Mouse (Mus musculus) limb, embryonic 14.5 days (tissue): ENCODE data around the gene Rbbp4. TPM values are rescaled to one million over a fixed set of nuclear protein-coding genes. Genes with fewer than 3 reads are reported as not detected.

Experiments
- ATAC-seq: fragments of 200-750 bp; cut with Nextera tagmentation; 2 replicates; pipeline ENCODE4 v1.8.0; 2017; ENCODE audit warnings: low read depth, moderate number of reproducible peaks, moderate TSS enrichment; ENCODE audit not compliant: low FRiP score
- DNase-seq: peaks from one replicate; pipeline ENCODE4 v3.0.0-alpha.2; 2015; ENCODE audit warnings: low spot score
- H3K27ac ChIP-seq: fragments of 300-500 bp; sonication (generic); replicated peaks from 2 replicates; pipeline ENCODE4 v1.5.1; 2014; ENCODE audit warnings: low read depth, mild to moderate bottlenecking, low read length, moderate library complexity, mixed read lengths
- H3K27me3 ChIP-seq: fragments of 300-500 bp; sonication (generic); 2 replicates; pipeline ENCODE4 v1.6.1; 2014; ENCODE audit warnings: low read length, mixed read lengths; ENCODE audit not compliant: control insufficient read depth, insufficient read depth
- H3K36me3 ChIP-seq: fragments of 300-500 bp; sonication (generic); 2 replicates; pipeline ENCODE4 v1.6.1; 2014; ENCODE audit warnings: mild to moderate bottlenecking, low read length, moderate library complexity, mixed read lengths; ENCODE audit not compliant: control insufficient read depth, insufficient read depth
- H3K4me1 ChIP-seq: fragments of 300-500 bp; sonication (generic); 2 replicates; pipeline ENCODE4 v1.6.1; 2014; ENCODE audit warnings: antibody characterized with exemption, low read length, mixed read lengths; ENCODE audit not compliant: control insufficient read depth, insufficient read depth
- H3K4me2 ChIP-seq: fragments of 300-500 bp; sonication (generic); replicated peaks from 2 replicates; pipeline ENCODE4 v1.6.1; 2014; ENCODE audit warnings: low read depth, mild to moderate bottlenecking, low read length, moderate library complexity; ENCODE audit not compliant: severe bottlenecking
- H3K4me3 ChIP-seq: fragments of 300-500 bp; sonication (generic); replicated peaks from 2 replicates; pipeline ENCODE4 v1.5.1; 2014; ENCODE audit warnings: low read length
- H3K9ac ChIP-seq: fragments of 300-500 bp; sonication (generic); 2 replicates; pipeline ENCODE4 v1.6.1; 2014; ENCODE audit warnings: mild to moderate bottlenecking, low read depth, low read length, moderate library complexity; ENCODE audit not compliant: severe bottlenecking
- H3K9me3 ChIP-seq: fragments of 300-500 bp; sonication (generic); 2 replicates; pipeline ENCODE4 v1.6.1; 2016; ENCODE audit warnings: low read length; ENCODE audit not compliant: control insufficient read depth
- POLR2A ChIP-seq: fragments of 200-500 bp; IDR thresholded peaks from 2 replicates; pipeline ENCODE4 v1.8.0; 2012; ENCODE audit warnings: inconsistent platforms, mild to moderate bottlenecking, moderate library complexity, borderline replicate concordance; ENCODE audit not compliant: insufficient read depth, insufficient read length; ENCODE audit errors: extremely low read depth
- WGBS: fragments of 180-500 bp; shearing (Covaris S2); extraction: QIAGEN DNeasy Blood & Tissue Kit; methylation state at CpG from one replicate; pipeline ENCODE4 v1.1.7; 2014; 5-methylcytosine and 5-hydroxymethylcytosine counted together
- polyA plus RNA-seq, 2 experiments: library from polyadenylated mRNA; depleted of rRNA in 1 of 2; stranded (reverse) in 1 of 2; unstranded in 1 of 2; fragments of >200 nt; fragmentation: Nextera tagmentation in 1 of 2; extraction: Ambion mirVana in 1 of 2; gene quantifications; 2 replicates each; pipeline versions ENCODE4 v1.2.1 to v1.2.3; 2012 to 2014

Gene Rbbp4
- polyA plus RNA-seq, 2 experiments: 128 to 331 TPM

GRCm38 (mm10) chr4:129307936-129308335 lies 27.2 kb downstream of the Rbbp4 start:
- DNase-seq: no peak
- ATAC-seq: no peak
- H3K9ac ChIP-seq: no peak overlapping the region
- no peak overlapping the region for H3K27ac ChIP-seq
- H3K4me2 ChIP-seq: no peak overlapping the region
- no peaks in the 10 kb centered on the region for H3K27me3 ChIP-seq
- TF ChIP-seq POLR2A: no peak
- 89% methylated on average over 1 of the region's 1 CpGs for WGBS
- peaks cover 73% of the 10 kb centered on the region for H3K36me3 ChIP-seq
- no peaks in the 10 kb centered on the region for H3K4me1 ChIP-seq
- no peaks in the 10 kb centered on the region for H3K9me3 ChIP-seq
- H3K4me3 ChIP-seq: no peak overlapping the region

- no peak for TF ChIP-seq POLR2A
- DNase-seq: no peak
- WGBS: 67% methylated on average over 1 of the region's 1 CpGs
- Histone ChIP-seq H3K27me3 (no peaks in the 10 kb centered on the region), H3K36me3 (peaks cover 39% of the 10 kb centered on the region), H3K9me3 (peaks cover 13% of the 10 kb centered on the region; the same call in 1 of the 2 replicates), H3K4me2 (no peak overlapping the region), H3K4me3 (no peak overlapping the region), H3K9ac (no peak overlapping the region), H3K4me1 (no peaks in the 10 kb centered on the region), H3K27ac (no peak overlapping the region)
- ATAC-seq: no peak
Observed at GRCm38 (mm10) chr4:129304306-129304705, 30.9 kb downstream of the Rbbp4 start.

GRCm38 (mm10) chr4:129303816-129304215 lies 31.4 kb downstream of the Rbbp4 start:
- H3K9ac ChIP-seq: no peak overlapping the region
- TF ChIP-seq POLR2A: no peak
- WGBS: 87% methylated on average over 9 of the region's 9 CpGs
- peaks cover 34% of the 10 kb centered on the region for H3K36me3 ChIP-seq
- no peak overlapping the region for H3K27ac ChIP-seq
- H3K9me3 ChIP-seq: peaks cover 13% of the 10 kb centered on the region; the same call in 1 of the 2 replicates
- no peak overlapping the region for H3K4me2 ChIP-seq
- ATAC-seq (no peak; the same call in 1 of the 2 replicates), DNase-seq (no peak)
- no peaks in the 10 kb centered on the region for H3K27me3 ChIP-seq
- no peak overlapping the region for H3K4me3 ChIP-seq
- no peaks in the 10 kb centered on the region for H3K4me1 ChIP-seq

GRCm38 (mm10) chr4:129303401-129303800 lies 31.8 kb downstream of the Rbbp4 start:
- Histone ChIP-seq H3K9ac (no peak overlapping the region), H3K4me3 (no peak overlapping the region), H3K36me3 (peaks cover 30% of the 10 kb centered on the region), H3K4me2 (no peak overlapping the region), H3K27me3 (no peaks in the 10 kb centered on the region), H3K27ac (no peak overlapping the region), H3K9me3 (peaks cover 13% of the 10 kb centered on the region; the same call in 1 of the 2 replicates), H3K4me1 (no peaks in the 10 kb centered on the region)
- WGBS: 67% methylated on average over 5 of the region's 5 CpGs
- no peak for TF ChIP-seq POLR2A
- DNase-seq: no peak
- ATAC-seq: 0 out of 2 replicates have a peak, but pooled peaks have one; percentile 19

- no peaks in the 10 kb centered on the region for H3K4me1 ChIP-seq
- H3K9ac ChIP-seq: no peak overlapping the region
- no peaks in the 10 kb centered on the region; the same call in 1 of the 2 replicates for H3K36me3 ChIP-seq
- ATAC-seq (no peak), DNase-seq (no peak)
- H3K4me3 ChIP-seq: no peak overlapping the region
- no peak overlapping the region for H3K4me2 ChIP-seq
- no peak for TF ChIP-seq POLR2A
- no peaks in the 10 kb centered on the region for H3K27me3 ChIP-seq
- 0 out of 2 replicates have a peak overlapping the region, but pooled peaks have one; percentile 9 for H3K27ac ChIP-seq
- peaks cover 13% of the 10 kb centered on the region; the same call in 1 of the 2 replicates for H3K9me3 ChIP-seq
- WGBS: 41% methylated on average over 10 of the region's 10 CpGs
Observed at GRCm38 (mm10) chr4:129299121-129299520, 36.0 kb downstream of the Rbbp4 start.
